Mouse (Mus musculus) kidney, postnatal 4 days (tissue): ENCODE measurements around the gene Apba2.

Experiments used
- DNase-seq, 2 experiments: peaks; one replicate each; pipeline ENCODE4 v3.0.0; 2021; ENCODE audit warnings: mixed read lengths in 2 of 2

Gene Apba2

DNA sequence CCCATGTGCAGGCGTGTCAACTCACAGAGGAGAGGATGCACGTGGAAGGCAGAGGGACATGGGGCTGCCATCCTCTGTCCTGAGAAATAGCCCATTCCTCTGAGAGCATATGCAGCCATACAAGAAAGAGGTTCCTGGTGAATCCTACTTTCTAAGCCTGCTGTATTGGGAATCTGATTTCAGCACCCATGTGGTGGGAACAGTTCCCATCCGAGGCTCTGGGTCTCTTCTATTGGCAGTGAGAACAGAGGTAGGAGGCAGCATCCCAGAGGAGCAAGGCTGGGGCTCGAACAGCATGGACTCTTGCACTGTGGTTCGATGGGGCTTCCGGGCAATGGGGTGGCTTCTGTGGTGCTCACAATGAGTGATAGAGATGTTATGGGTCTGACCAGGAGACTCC lies 93.8 kb downstream of the Apba2 start:
- DNase-seq: peak; percentile 31

DNA sequence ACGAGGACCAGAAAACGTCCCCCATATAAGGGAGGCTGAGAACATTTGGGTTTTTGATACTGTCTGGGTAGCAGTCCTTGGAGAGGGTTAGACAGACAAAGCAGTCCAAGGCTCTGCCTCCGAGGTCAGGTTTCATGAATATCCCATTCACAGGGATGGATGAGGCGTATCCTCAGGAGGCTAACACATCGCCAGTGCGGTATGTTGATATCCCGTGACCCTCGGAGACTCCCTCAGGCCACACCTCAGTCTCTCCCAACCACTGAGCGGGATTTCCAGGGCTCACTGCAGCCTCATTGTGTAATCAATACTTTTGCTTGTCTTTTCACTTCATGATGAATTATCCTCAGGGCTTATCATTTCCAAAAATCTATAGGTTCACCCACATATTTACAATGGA lies 95.1 kb downstream of the Apba2 start:
- DNase-seq: no peak

DNA sequence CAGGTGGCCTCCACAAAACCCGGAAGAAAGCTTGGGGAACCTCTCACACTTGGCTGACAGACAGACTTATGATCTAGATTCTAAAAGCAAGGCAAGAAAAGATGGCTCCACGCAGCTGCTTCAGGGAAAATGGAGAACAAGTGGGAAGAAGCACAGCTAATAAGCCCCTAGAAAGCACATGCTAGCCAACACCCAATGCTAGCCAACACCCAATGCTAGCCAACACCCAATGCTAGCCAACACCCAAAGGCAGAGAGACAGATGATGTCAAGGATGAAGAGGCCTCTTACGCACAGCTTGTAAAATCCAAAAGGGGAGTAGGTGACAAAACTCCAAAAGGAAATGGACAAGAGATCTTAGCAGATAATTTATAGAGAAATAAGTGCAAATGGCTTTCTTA lies 108.4 kb downstream of the Apba2 start:
- DNase-seq: no peak

DNA sequence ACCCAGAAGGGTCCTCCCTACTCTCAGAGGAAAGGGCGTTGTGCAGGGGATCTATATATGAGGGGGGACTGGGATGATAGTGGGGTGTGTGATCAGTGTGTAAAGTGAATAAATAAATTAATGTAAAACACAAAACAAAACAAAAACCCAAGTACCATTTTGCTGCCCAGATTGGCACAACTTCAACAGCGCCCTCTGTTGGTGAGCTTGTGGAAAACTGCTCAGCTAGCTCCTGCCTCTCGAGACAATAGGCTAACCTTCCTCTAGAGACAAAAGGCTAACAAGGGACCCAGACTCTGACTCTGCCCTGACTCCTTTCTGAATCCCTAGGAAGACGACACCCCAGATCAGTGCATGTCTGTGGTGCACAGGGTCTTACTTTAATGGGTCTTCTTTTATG lies 109.4 kb downstream of the Apba2 start:
- DNase-seq: peak; percentile 13 to 16

DNA sequence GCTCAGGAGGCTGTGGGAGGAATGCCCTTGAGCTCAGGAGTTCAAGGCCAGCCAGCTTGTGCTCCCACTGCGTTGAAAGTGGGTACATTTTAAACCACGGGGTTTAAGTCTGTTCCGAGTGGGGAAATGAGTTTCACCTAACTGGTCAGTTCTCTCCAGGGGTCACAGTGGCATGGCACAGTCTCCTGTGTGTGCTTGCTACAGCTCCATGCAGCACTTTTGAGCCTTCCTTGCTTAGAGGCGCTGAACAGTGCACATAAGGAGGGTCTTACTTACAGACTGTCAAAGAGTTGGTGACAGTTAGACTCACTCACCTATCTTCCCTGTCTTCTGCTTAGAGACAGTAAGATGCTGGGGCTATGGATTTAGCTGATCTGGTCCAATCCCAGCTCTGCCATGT lies 117.8 kb downstream of the Apba2 start:
- no peak for DNase-seq

DNA sequence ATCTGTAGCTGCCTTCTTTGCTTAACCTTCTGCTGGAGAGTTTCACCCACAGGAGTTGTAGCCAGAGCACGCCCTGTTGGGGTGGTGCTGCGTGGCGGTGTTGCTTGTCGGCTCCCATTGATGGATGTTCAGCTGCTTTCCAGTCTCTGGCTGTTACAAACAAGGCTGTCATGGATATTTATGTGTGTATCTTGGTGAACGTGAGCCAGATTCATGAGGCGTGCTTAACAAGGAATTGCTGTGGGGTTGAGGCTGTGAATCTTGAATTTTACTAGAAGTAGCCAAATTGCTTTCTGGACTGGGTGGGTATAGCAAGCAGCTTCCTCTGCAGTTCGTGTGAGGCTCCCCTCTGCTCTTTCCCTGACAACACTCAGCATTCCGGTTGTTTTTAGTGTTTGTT lies 125.0 kb downstream of the Apba2 start:
- no peak for DNase-seq

DNA sequence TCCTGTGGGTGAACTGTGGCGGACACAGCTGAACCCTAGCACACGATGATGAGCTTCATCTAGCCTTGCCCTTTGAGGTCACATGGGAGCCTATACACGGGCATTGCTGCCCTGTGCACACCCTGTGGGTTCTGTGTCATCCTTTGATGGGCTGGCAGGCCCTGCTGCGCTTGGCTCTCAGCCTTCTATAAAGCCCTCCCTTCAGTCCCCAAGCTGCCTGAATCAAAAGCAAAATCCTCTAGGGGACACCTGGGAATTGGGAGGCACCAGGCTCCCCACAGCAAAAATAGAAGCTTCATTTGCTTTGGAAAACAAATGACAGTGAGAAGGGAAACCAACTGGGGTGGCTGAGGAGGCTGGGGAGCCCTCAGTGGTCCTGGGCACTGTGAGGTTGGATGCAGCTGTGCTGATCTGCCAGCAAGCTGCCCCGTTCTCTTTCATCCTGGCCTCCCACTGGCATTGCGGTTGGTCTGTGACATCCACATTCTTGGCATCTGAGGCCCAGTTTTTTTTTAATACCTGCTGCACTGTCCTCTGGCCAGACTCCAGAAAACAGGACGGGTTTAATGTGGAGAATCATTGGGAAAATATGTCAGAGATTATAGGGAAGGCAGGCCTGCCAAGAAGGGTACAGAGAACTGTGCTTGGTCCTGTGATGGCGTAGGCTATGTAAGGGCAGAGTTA lies 126.6 kb downstream of the Apba2 start:
- DNase-seq: no peak

DNA sequence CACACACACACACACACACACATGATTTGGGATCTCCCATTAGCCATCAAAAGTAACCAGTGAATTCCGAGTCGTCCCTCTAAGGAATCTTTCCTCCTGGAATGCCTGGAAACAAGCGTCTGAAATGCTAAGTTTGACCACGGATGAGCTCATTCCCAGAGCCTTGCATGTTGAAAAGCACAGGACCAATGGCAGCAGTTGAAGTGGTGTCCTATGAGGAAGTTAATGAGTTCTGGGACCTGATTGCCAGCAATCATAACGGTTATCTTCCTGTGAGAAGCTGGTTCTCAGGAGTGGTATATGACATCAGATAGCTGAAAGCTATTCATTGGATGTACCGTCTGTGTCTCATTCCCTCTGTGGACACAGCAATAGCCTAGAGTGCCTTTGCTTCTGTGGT lies 129.2 kb downstream of the Apba2 start:
- no peak for DNase-seq

DNA sequence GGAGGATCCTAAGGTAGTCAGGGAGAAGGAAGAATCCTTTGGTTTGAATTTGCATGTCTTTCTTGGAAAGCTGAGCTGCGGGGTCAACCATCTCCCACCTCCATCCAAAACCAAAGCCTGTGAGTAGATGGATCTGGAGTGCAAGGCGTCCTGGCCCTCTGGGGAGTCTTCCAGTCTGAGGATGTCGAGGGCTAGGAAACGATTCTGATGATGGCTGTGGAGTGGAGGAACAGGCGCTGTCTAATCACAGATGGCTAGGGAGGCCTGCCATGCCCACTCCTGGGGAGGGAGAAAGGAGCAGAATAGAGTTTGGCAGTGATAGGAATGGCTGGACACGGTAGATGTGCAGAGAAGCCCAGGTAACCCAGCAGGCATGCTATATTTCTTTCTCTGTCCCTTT lies 129.6 kb downstream of the Apba2 start:
- DNase-seq: no peak

DNA sequence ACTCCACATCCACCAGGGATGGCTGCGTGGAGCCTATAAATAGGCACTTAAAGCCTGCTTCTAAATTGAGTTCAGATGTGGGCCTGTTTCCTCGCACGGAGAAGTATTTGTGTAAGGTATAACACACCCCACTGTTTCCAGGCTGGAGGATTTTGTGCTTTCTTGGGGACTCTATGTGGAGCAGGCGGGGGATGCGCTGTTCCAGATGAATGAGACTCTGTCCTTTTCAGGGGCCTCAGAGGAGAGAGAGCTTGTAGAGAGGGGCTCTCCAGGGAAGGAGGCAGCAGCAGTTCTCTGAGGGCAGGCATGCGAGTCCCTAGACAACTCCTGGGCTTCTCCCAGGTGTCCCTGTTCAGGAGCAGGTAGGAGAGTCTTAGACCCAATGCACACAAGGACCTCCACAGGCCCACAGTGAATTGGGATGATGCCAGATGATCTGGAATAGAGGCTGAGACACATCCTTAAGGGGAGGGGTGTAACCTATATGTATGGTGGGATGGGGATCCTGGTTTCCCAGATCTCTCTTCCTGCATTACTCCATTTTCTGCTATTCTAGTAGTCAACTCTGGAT lies 130.4 kb downstream of the Apba2 start:
- DNase-seq: no peak

DNA sequence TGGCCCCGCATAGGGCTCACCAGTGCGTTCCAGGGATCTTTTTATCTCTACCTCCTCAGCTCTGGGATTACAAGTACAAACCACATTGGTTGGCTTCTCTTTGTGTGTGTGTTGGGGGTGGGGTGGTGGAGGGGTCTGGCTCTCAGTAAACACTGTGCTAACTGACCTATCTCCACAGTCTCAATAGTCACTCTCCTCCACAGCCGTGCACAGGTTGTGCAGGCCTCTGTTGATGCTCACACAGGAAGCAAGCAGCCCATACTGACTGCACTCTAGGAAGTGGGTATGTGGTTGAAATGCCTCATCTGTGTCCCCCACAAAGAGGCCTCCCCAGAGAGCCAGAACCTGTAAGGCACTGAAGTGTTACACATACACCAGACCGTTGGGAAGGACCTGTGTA lies 131.7 kb downstream of the Apba2 start:
- DNase-seq: no peak

DNA sequence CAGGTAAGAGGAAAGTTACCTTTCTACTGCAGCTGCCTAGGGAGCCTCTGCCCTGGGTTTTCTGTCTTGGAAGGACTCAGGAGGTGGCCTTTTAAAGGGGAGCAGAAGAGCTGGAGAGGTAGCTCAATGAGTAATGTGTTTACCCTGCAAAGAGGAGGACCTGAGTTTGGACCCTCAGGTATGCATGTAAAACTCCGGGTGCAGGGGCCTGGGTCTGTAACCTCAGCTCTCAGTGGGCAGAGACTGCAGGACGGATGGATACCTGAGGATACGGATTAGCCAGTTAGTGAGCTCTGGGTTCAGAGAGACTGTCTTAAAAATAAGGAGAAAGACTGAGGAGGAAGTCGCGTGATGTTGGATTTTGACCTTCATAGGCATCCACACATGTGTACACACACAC lies 132.4 kb downstream of the Apba2 start:
- DNase-seq: no peak

DNA sequence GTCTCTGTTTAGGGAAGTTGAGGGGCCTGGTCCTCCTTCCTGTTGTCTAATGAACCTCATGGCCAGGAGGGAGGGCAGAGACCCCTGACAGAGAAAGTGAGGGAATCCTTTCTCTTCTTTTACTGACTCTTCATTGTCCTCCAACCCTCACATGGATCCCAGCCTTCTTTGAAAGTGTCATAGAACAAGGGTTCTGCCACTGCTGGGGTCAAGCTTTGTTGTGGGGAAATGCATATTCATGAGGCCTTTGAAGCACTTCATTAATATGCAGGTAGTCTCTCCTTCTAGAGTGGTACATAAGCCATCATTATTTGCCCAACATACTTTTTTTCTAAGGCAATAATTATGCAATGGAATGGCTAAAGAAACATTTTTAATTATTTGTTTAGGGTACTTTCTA lies 133.0 kb downstream of the Apba2 start:
- no peak for DNase-seq

DNA sequence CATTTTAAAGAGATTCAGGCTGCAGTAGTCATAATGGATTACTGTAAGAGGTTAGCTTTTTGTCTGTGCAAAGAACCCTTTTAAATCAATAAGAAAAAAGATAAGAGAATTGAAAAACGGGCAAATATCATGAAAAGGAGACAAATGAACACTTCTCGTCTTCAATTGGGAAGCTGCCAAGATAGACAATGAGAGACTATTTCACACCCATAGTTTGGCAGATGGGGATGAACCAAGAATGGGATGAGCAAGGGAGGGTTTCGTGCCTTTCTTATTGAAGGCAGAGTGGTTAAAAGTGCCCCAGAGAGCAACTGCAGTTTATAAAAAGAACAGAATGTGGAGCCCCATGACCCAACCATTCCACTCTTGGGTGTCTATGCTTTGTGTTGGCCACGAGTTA lies 137.4 kb downstream of the Apba2 start:
- DNase-seq: no peak

DNA sequence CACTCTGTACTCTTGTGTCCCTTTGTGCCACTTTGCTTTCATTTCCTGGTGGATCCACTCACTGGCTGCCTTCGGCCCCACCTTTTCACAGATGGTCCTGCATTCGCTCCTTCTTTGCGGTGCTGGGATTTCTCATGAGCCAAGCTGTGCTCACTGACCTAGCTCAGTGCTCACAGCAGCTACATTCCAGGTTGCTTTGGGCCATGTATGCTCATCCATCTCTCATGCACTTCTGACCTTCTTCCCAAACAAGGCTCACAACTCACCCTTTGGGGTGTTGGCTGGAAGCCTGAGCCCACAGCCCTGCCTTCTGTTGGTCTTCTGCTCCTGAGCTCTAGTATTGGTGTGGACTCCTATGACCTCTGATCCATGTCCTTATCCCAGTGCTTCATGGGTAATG lies 139.1 kb downstream of the Apba2 start:
- no peak for DNase-seq

DNA sequence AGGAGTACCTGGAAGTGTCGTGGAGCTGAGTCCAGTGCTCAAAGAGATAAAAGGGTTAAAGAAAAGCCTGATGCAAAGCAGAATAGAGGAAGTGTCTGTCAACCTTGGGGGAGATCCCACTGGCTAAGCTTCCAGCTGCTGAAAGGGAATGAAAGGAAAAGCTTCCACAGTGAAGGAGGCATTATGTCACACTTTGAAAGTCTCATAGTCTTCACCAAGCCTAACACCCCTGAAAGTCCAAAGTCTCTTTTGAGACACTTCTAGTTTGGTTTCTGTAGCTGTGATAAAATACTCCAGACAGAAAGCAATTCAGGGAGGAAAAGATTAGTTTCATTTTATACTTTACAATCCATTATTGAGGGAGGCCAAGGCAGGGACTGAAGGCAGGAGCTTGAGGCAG lies 141.4 kb downstream of the Apba2 start:
- no peak for DNase-seq

DNA sequence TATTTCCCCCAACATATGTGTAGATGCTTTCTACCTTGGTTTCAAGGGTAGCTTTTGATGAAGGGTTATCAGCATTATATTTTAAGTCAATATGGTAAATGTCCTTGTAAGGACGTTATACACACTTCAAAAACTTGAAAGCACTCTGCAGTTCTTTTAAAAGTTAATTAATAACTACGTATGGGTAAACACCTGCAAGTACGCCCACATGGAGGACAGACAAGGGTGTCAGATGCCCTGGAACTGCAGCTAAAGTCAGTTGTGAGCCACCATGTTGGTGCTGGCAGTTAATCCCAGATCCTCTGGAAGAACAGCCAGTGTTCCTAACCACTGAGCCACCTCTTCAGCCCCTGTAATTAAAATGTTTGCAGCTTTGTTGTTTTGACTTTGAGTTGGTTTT lies 144.0 kb downstream of the Apba2 start:
- no peak for DNase-seq

DNA sequence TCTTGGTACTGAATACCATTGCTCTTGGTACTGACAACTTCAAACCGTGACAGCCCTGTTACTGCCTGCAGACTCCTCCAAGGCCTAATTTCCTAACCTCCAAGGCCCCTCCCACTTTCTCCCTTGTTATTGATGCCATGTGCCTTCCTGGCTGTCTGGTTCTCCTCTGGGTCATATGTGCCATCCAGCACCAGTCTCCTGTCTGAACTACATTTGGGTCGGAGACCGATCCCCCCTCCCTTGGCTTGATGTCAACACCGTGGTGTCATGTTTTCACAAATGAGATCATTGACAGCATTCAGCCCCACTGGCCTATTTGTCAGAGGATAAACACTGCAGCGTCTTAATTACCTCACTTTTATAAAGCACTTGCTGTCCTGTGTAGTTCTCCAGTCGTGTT lies 144.5 kb downstream of the Apba2 start:
- DNase-seq: no peak

DNA sequence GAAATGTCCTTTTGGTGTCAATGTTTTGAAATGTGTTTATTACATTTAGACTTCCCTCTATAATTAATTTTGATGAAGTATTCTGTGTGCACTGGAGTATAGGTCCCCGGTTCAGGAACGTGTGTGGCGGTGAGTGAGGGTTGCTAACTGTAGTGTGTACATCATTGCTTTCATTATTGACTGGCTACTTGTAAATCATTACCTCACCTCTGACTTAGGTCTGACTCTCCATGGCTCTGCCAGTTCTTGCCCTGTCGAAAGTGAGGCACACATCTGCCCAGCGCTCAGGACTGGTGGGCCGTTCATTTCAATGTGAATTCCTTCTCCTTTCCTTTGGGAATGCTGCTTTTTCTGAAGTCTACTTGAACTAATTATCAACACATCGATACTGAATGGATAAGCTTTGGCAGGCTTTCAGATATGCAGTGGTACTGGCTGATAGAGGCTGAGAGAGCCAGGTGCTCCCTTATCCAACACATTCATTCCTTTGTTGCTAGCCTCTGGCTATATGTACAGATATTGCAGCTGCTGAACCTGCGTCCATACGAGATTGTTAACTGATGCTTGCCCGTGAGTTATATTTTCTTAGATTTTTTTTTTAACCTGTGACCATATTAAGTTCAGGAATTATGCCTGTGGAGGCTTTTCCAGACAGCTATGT lies 147.6 kb downstream of the Apba2 start:
- peak in 1 of 2 experiments; percentile 14 for DNase-seq

DNA sequence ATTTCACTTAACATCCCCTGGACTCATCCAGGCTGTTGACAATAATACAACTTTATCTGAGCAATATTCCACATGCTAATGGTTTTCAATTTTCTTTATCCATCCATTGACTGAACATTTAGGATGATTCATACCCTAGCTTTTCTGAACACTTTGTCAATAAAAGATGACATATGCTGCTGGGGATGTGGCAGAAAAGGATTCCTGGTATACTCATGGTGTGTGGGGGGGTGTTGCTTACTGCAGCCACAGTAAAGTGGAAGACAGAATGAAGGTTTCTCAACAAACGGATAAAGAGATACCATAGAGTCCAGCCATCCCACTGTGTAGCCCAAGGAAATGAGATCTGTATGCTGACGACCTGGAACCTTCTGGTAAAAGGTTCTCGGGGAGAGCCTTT lies 150.5 kb downstream of the Apba2 start:
- no peak for DNase-seq

DNA sequence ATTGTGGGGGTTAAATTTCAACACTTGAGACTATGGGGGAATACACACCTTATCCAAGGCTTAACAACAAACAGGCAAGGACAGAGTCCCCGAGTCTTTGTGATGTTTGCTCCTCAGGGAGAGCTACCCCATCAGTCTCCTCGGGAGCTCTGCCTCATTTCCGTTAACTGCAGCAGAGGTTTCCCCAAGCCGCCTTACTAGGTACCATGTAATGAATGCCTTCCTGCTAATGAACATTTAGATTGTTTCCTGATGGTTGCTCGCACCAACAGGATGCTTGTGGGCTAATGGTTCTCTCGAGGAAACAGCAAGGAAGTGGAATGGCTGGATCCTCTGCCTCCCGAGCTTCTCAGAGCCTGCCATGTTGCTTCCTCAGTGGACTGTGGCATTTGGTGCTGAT lies 155.3 kb downstream of the Apba2 start:
- DNase-seq: no peak

DNA sequence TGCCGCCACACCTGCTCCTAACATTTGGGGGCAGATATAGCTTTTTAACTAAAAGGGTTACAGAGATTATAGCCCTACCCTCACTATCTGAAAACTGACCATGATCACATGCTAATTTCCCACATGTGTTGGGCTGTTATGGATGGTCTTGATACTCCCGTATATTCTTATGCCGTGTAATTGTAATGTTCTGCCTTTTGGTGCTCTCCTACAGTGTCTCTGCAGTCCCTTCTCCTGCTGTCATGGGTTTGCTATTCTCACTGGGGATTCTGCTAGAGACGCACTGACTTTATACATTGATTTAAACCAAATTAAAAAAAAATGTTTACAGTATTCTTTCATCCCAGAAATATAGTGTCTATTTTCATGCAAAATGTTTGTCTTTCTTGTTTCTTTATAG lies 157.4 kb downstream of the Apba2 start:
- DNase-seq: no peak

DNA sequence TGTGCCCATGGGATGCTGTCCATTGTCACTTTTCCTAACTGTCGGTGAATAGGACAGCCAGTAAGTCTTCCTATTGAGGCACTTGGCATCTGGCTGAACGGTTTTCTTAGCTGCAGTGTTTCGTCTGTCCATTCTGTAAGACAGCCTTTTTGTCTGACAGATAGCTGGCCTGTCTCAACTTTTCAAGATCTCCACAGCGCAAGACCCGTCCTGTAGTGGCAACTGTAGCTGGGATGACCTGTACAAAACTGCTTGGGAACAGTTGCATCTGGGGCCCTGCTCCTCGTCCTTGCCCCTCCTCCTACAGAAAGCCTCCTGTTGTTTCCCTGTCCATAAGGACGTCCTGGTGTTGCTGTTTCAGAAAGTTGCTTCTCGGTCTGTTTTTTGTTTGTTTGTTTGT lies 157.8 kb downstream of the Apba2 start:
- DNase-seq: no peak

DNA sequence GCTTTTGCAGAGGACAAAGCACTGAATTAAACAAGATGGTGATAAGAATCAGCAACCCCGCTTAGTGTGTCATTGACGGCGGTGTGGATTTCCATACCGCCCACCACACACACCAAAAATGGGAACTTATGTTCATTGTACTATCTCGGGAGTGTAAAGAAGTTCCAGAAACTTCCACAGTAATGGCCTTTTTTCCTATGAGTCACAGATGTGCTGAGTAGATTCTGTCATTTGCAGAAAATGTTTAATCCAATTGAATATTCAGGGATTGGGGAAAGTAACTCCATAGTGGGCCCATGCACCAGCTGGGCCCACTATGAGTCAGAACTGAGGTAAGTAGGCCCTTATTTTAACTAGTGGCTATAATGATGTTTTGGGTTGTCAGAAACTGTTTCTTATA lies 161.0 kb downstream of the Apba2 start:
- no peak for DNase-seq

DNA sequence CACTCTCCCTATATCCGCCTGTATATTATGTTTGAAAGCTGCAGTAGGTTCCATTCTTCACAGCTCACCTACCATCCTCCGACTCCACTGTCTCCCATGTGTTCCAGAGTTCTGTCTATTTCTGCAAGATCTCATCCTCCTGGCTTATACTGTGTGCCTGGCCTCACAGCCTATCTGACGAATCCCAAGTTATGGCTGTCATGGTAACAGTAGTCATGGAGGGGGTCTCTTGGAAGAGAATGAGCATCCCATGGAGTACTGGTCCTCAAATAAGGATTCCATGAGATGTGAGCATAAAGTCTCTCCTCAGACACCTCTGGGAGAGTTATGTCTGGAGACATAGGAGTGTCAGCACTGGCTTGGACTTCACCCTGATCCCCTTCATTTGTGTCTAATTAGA lies 162.1 kb downstream of the Apba2 start:
- DNase-seq: no peak
